Mouse (Mus musculus): ENCODE measurements around the gene Mymx.

The Mymx gene

DNA sequence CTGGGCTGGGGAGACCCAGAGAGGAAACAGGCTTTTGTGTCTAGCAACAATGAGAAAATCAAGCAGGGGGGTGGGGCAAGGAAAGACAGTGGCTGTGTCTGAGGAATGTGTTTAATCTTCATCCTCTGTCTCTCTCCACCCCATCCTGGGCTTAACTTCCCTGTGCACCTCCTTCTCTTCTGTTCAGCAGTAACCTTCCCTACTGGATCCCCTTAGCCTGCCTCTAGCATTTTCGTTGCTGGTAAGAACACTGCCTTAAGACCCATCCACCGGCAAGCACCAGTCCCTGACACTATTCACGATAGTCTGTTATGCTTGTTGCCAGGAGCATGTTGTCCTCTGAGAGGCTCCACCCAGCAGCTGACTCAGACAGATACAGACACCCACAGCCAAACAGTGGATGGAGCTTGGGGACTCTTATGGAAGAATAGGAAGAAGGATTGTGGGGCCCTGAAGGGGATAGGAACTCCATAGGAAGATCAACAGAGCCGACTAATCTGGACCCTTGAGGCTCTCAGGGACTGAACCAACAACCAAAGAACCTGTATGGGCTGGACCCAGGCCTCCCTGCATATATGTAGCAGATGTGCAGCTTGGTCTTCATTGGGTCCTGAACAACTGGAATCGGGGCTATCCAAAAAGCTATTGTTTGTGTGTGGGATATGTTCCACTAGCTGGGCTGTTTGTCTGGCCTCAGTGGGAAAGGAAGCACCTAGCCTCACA lies 8.4 kb upstream of the Mymx start:
- DNase-seq (ENCODE audit: low spot score), result no peak

DNA sequence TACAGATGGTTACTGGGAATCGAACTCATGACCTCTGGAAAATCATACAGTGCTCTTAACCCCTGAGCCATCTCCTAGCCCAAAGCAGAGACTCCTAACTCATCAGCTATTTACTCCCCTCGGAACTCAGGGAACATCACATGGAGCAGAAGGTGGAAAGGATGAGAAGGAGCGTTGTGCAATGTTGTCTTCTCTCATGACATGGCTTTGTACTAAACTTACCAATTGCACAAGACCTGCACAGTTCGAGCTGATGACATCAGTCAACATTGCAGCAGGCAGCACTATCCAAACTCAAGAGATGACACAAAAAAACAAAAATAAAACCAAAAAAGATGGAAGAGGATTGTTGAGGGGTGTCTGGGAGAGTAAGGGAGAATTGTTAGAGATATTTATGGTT lies 6.5 kb upstream of the Mymx start:
- DNase-seq (ENCODE audit: low spot score), result no peak

DNA sequence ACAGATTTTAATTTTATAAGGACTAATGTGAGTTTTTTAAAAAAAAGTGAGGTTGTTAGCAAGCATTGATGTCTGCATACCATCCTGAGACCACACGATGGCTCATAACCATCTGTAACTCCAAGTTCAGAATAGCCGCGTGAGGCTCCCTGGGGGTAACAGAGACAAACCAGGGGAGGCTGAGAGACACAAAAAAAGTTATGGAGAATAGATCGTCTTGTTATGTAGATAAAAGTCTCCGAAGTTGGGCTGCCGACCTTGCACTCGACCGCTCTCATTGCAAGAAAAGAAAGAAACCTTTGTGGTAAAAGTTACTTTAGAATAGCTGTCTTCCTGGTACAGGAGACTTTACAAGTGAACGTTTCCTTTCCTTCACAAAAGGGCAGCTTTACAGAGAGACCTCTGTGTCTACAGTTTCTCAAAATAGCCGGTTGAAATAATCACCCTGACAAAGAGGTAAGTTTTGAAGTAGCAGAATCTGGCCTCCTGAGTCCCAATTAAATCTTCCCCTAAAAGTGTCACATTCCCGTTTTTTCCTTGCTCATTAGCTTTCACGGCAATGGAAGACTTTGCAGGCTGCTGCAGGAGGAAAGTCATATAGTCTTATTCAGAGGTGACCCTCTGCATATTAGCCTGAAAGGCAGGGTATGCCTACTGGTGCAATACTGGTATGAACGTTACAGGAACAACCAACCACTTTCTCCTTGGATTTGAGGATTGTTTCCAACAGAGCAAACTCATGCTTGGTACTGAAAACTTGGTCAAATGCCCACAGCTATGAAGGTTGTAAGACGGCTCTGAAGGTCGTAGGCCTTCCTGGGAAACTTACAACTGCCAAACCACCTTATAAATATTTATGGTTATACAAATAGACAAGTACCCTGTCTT lies 5.3 kb upstream of the Mymx start:
- no peak for DNase-seq (ENCODE audit: low spot score)

DNA sequence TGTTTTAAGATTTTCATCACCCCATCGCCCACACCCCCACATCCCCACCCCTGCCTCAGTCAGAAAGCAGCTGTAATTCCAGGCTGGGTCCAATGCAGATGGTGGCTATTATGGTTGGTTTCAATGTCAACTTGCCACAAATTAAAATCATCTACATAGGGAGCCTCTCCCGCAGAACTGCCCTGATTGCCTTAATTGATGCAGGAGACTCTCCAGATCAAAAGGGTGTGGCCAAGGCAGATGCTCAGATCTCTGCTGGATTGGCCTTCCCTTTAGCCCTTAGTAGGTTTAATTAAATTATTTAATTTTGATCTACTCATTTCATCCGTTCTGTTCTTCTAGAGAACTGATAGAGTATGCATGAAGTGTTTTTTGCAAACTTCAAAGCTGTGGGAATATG lies 1.1 kb upstream of the Mymx start:
- no peak for DNase-seq (ENCODE audit: low spot score)

DNA sequence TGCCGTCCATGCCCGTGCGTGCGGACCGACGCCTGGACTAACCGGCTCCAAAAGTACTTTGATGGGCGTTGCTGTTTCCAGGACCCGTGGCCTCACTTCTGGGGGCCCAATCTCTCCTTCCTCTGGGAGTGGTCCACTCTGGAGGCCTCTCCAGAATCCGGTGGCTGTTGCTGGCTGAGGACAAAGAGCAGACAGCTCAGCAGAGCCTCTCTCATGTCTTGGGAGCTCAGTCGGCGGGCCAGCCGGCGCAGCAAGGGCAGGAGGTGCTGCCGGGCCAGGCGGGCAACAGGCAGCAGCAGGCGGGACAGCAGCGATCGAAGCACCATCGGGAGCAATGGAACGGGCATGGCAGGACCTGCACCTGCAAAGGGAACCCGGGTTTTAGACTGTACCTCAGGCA lies 577 bp downstream of the Mymx start:
- DNase-seq (ENCODE audit: low spot score), result no peak

DNA sequence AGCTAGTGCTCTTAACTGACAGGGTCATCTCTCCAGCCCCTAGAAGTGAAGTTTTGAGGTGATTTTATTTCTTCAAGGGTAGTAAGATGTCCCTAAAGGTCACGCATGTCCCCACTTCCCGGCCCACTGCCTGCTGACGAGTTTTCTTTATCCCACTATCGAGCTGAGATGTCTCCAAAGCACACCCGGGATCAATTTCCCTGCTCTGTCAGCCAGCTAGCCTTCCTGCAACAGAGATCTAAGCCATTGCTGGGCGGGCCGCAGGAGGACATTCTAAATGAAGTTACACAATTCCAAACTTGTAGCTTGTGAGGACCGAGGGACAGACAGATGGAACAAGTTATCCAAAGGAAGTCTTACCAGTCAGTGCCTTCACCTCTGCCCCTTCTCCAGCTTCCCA lies 1.6 kb downstream of the Mymx start:
- no peak for DNase-seq (ENCODE audit: low spot score)

DNA sequence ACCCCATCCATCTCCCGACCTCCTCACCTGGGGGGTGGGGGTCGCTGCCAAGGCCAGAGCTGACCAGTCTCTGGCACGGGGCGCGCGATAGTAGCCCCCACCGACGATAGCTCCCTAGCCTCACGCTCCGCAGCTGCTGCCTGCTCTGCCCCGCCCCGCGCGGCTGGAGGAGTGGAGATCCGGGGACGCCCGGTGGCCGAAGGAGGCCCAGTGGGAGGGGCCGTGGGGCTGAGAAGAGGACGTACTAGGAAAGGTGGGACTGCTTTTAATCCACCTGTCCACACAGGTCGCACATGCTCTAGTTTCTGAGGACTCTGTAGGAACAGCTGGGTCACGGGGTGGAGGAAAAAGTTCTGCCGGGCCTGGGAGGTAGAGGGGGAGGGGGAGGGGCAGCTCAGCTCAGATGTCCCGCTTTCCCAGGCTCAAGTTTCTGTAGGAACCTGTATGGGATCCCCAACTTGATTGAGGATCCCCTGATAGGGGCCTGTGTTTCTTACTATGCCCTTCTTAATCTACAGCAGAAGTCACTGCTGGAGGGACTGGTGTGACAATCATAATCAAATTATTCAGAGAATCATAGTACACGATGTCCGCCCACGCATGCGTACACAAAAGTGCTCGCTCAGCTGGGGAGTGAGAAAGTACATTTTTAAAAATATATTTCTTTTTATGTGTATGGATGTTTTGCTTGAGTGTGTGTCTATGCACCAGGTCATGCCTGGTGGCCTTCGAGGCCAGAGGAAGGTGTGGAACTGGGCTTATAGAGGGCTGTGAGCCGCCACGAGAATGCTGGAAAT lies 2.3 kb downstream of the Mymx start, which contains the start of gene Slc29a1:
TSS of gene Slc29a1 (minus strand) at position 161 of the 797 bp plus-strand sequence.
- DNase-seq (ENCODE audit: low spot score), result peak; percentile 61

DNA sequence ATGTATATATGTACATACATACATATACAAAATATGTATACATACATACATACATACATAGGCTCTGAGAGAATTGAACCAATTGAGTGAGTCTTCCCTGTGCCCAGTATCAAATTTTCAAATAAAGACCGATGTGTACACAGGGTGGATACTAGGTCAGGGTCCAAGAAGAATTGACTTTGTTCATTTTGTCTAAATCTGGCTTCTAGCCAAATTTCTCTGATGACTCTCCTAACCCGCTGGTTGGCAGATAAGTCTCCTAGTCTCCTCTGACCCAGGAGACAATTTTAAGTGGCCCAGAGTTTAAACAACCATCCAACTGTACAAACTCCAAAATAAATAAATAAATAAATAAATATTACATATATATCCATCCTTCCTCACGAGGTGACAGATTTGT lies 3.0 kb downstream of the Mymx start:
- no peak for DNase-seq (ENCODE audit: low spot score)

DNA sequence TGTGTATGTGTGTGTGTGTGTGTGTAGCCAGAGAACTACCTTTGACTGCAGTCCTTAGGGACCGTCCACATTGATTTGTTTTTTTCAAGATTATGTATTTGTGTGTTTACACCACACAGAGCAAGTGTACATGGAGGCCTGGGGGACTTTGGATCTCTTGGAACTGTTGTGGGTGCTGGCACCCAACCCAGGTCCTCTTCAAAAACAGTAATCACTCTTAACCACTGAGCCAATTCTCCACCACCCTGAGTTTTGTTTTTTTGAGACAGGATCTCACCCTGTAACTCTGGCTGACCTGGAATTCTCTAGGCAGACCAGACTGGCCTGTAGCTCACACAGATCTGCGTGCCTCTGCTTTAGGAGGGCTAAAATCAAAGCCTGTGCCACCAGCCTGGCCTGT lies 3.5 kb downstream of the Mymx start:
- DNase-seq (ENCODE audit: low spot score), result no peak

DNA sequence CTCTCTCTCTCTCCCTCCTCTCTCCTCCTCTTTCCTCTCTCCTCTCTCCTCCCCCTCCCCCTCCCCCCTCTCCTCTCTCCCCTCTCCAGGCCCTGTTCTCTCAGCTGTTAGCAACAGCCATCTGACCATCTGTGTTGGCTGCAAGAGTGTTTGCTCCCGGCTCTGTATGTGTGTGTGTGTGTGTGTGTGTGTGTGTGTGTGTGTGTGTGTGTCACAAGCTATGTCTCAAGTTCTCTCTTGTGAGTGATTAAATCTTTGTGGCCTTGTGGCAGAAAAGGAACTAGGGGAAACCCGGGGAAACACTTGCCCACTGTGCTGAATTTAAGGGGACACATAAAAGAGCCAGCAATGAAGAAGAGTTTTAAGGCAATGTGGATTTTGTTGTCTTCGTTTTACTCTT lies 4.1 kb downstream of the Mymx start:
- no peak for DNase-seq (ENCODE audit: low spot score)

DNA sequence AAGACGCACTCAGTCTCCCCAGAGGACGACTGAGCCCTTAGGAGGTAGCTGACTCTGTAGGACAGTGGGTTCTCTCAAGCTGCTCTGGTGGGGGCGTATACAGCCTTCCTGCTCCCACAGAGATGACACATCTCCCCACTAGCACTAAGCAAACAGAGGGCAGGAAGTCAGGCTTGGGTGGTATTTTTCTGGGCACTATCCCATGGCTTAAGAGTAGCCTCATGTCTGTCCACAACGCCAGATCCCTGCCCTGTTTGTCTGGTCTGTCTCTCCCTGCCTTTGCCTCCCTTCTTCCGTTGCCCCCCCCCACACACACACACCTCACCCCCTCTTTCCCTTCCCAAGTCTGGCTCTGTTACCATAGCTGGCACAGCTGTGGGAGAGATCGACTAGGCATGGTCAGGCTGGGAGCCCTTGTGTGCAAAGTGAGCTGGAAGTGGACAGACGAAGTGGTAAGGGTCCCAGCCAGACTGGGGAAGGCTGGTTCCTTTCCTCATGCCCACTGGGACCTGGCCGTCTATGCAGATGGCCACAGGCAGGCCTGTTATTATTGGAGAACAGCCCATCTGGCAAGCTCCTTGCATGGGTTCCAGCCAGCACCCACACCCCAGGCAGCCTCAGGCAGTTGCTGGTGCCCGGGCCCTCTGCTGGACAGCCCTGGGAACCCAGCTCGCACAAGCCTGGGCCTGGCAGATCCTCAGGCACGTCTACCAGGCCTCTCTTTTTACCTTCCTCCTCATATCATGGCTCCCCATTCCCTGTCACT lies 5.1 kb downstream of the Mymx start:
- DNase-seq (ENCODE audit: low spot score), result peak; percentile 57

DNA sequence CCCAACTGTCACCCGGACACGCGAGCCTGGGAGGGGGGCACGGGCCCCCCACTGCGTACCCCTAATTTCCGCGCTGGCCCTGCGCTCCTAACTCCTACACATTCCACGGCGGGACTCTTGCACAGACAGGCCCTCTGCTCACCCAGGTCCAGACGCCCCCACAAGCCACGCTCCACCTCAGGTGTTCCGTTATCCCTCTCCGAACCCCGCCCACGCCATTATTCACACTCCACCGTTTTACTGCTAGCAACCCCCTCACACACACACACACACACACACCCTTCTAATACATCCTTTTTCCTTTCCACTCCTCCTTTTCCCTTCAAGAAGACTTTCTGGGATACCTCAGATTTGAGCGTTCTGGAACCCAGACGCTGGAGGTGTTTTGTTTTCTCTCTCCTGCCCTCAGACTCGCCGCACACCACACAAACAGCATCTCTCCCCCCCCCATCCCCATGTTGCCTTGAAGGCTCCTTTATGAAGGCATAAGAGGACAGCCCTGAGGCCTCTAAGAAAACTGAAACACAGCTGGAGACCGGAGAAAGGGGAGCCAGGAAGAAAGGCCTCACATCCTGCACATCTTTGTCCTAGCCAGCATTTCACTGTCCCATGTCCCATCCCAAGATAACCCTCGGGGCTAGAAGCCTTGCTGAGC lies 6.0 kb downstream of the Mymx start:
- no peak for DNase-seq (ENCODE audit: low spot score)

DNA sequence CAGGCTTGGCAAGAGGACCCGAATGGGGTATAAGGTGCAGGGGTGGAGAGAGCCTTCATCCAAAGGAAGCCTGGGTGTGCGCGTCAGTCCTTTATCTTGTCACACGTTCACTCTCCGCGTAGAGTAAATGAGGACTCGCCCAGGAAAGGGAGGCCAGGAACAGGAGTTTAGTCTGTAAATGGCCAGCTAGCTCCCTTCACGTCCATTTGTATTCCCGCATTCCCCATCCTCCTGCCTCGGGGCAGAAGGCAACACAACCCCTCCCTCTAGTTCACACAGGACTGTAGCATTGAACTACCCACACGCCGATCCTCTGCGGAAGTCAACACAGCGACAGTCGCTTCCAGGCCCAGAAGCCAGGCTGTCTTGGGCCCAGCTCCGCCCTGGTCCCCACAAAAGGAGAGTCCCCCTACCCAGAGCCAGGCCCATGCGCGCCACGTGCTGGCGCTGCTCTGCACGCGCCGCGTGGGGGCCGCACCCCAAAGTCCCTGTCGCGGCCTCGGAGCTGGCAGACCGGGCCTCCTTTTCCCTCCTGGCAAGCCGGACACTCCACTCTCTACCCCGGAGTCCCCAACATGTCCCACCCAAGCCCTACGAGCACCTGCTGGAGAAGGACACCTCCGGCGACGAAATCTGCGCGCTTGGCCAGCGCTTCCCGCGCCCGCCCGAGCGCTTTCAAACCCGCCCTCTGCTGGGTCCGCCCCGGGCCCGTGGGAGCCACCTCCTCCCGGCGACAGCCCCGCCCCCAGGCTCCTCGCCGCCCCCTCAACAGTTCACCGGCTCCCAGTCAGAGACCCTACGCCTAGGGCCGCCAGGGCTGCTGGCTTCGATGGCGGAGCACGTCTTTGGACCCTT lies 6.8 kb downstream of the Mymx start:
- DNase-seq (ENCODE audit: low spot score), result peak; percentile 73

DNA sequence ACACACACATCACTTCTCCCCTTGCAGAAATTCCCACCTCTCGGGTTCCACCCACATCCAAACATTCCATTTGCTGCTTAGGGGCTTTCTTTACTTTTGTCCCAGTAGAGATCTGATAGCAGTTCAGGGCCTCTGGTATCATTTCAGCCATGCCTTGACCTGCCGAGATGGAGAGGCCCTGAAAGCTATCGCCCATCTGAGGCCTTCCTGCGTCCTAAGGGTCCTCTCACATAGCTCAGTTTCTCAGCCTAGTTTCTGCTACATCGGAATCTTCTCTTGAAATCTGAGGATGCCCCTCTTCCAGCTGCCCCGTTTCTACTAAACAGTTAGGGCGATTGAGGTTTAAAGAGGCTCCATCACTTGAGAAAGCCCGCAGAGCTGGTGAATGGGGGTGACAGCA lies 7.7 kb downstream of the Mymx start:
- no peak for DNase-seq (ENCODE audit: low spot score)

DNA sequence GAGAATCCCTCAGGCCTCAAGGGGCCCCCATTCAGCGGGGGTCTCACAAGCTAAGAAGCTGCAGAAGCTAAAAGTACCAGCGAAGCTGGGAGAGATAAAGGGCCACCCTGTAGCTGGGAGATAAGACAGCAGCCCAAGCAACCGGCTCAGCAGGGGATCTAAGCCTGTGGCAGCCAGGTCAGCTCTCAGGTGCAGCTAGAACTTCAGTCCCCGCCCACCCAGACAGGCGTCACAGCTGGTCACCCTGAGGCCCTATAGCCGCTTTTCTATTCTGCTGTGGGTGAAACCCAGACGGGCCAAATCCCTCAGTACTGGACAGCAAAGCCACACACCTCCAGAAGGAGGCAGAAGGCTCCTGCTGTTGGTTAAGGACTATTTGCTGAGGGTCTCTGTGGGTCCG lies 8.4 kb downstream of the Mymx start:
- no peak for DNase-seq (ENCODE audit: low spot score)

DNA sequence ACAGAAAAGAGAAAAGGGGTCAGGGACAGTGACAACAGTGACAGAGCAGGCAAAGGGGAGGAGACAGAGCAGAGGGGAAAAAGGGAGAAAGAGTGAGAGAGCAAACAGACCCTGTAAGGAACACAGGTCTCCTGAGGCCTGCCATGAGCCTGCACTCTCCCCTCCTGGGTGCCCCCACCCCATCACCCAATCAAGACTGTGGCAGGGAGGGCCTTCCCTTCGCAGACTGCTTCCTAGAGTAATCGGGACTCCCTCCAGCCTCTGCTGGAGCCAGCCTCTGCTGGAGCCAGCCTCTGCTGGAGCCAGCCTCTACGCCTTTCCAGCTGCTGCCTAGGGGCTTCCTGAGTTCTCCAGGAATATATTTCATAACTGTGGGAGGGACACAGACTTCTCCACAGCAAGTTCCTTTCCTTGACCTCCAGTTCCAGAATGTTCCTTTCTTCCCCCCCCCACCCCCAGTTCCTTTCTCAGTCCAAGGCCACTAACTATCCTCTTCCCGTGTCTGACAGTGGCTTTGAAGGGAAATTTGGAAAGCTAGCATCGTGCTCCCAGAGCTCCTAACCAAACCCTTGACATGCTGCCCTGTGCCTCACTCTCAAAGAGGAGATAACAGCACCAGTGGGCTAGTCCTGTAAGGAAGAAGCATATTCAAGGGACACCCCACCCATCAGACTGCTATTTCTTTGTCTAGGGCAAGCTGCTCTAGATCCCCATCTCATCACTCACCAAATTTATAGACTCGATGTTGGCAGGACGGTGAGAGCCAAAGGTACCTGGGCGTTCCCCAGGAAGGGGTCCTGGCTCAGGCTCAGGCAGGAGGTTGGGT lies 9.1 kb downstream of the Mymx start:
- no peak for DNase-seq (ENCODE audit: low spot score)

DNA sequence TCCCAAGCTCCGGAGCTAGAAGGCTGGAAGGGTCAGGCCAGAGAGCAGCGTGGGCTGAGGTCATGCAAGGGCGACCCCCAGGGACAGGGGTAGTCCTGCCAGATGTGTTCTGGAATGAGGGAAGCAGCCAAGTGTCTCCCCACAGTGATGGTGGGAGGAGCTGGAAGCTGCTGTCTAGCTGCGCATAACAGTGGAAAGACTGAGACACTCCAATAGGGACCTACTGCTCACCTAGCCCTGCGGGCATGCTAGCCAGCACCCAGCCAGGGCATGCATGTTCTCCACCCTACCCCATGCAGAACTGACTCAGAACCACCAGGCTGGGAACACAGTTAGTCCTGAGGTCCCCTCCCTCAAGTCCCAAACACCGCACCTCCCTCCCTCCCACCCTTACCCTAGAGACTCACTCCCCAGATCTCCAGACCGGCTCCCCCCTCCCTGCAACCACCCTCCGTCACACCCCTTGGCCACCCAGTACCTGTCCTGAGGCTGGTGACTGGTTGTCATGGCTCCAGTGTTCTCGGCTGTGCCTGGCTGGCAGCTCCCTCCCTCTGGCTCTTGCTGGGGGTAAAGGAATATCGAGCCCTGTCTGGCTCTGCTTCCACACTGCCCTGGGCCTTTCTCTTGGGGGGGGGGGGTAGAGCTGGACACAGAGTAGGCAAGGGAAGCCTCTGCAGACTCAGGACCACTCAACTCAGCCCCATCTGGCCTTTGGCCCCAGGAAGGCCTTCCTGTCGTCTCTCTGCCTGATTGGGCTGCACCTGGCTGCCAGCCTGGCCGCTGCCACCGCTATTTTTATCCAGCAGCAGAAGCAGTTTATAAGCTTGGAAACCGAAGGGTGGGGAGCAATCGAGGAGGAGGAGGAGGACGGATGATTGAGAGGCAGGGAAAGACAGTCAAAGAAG lies 9.9 kb downstream of the Mymx start:
- DNase-seq (ENCODE audit: low spot score), result no peak

DNA sequence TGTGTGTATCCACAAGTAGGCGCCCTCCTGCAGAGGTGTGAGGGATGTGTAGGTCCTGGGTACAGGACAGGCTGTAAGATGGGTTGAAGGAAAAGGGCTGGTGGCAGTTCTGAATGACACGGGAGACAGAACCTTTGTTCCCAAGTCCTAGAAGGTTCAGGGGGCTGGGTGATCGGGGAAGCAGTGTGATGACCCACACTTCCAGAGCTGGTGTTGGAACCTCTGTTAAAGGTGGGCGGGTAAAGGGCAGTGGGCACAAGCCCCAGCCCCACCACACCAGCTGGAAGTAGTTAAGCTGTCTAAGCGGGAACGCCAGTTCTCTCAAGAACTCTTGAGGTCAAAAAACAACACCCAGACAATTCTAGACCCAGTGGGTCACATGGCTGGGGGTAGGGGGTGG lies 11.5 kb downstream of the Mymx start:
- no peak for DNase-seq (ENCODE audit: low spot score)
